Mouse (Mus musculus) Patski (cell line): ENCODE measurements at regions not wholly inside any gene's neighbourhood (a gene's known extent, or its start where the extent isn't known, plus 50 kb on each side); places are given as distances from the start of the nearest gene placed in this dataset.

Source experiments
- ATAC-seq: fragments of 100-300 bp; one replicate; pipeline ENCODE4 v1.8.0; 2021
- CTCF ChIA-PET: fragments of 350-600 bp; sonication (Branson Sonifier 250); formaldehyde crosslinking; loops from one replicate; lab custom pipeline; 2022; ENCODE audit warnings: inconsistent platforms; lab: Charles Lee
- POLR2A ChIA-PET: fragments of 350-600 bp; sonication (Branson Sonifier 250); formaldehyde crosslinking; loops from one replicate; lab custom pipeline; 2022; ENCODE audit warnings: antibody characterized with exemption, inconsistent platforms; lab: Charles Lee
- DNase-seq: peaks from one replicate; pipeline ENCODE4 v3.0.0-alpha.2; 2011; ENCODE audit warnings: low read depth, low spot score
- H3K27me3 ChIP-seq: fragments of 371-371 bp; one replicate; pipeline ENCODE4 v1.5.1; 2021
- CTCF ChIP-seq: fragments of 100-300 bp; IDR thresholded peaks from one replicate; pipeline ENCODE4 v1.5.1; 2021
- in situ Hi-C: fragments of 300-500 bp; cut with MboI; formaldehyde crosslinking; loops from 3 replicates; pipeline ENCODE4 v1.11.1; 2018; ENCODE audit warnings: low pct_unique_long_range_greater_than_20kb, mixed read lengths

- no peak for TF ChIP-seq CTCF
- ChIA-PET CTCF (interaction anchor here (1.8 kb wide), 1 partner anchor 93 kb away, joined by 4 read pairs; no protein-coding TSS in a partner anchor), POLR2A (no interaction called here)
- peaks cover 4% of the 10 kb centered on the region for H3K27me3 ChIP-seq
- in situ Hi-C loops: no loop called here
- DNase-seq (no peak), ATAC-seq (no peak)
Measured at GRCm38 (mm10) chr1:61205137-61205536, 227.4 kb downstream of the Icos start.

- DNase-seq: no peak
- no peak for TF ChIP-seq CTCF
- ChIA-PET CTCF (interaction anchor here (1.8 kb wide), 1 partner anchor 92 kb away, joined by 4 read pairs; no protein-coding TSS in a partner anchor), POLR2A (no interaction called here)
- no peak for ATAC-seq
- in situ Hi-C loops: no loop called here
- H3K27me3 ChIP-seq: peaks cover 4% of the 10 kb centered on the region
Measured at GRCm38 (mm10) chr1:61206861-61207380, 229.2 kb downstream of the Icos start.

DNA sequence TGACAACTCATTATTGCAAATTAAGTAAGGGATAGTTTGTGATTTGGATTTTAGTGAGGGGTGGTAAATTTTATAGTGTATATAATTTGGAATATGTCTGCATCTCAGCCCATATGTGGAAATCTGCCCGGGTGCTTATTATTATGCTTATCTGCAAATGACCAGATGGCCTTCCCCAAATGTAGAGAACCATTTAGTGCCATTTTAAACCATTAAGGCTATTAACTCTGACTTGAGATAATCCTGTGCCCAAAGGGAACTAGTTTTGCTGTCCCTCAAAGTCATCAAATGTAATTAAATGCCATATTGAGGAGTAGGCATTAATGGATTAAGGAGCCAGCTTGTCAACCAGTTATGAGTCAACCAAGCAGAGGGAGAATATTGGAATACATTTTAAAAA, 230.7 kb downstream of the Icos start:
- POLR2A ChIA-PET: interaction anchor here (0.7 kb wide), 1 partner anchor 172 kb away, joined by 3 read pairs; no protein-coding TSS in a partner anchor
- TF ChIP-seq CTCF: no peak
- CTCF ChIA-PET: no interaction called here
- peaks cover 4% of the 10 kb centered on the region for H3K27me3 ChIP-seq
- ATAC-seq: no peak
- no peak for DNase-seq
- in situ Hi-C loops: no loop called here

DNA sequence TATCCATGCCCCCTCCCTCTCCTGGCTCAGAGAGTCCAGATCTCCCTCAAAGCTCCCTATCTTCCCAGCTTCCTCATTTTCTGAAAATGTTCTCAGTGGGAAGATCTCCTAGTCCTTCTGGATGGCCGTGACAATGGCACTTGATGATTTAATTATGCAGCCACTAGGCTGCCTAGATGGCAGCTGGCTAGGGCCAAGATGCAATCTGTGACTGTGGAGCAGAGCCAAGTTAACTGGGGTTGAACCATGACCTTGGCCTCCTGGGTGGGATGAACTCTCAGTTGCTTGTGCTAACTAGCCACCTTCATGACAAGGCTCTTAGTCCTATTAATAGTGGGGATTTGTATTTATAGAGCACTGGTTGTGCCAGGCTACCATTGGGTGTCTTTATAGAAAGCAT, 243.4 kb downstream of the Icos start:
- H3K27me3 ChIP-seq: peaks cover 25% of the 10 kb centered on the region
- DNase-seq (no peak), ATAC-seq (no peak)
- POLR2A ChIA-PET: no interaction called here
- in situ Hi-C loops: no loop called here
- no peak for TF ChIP-seq CTCF
- CTCF ChIA-PET: no interaction called here

GRCm38 (mm10) chr1:61228942-61229341, 251.2 kb downstream of the Icos start:
- TF ChIP-seq CTCF: no peak
- ChIA-PET POLR2A (no interaction called here), CTCF (no interaction called here)
- peaks cover 31% of the 10 kb centered on the region for H3K27me3 ChIP-seq
- ATAC-seq (no peak), DNase-seq (no peak)
- in situ Hi-C loops: no loop called here

DNA sequence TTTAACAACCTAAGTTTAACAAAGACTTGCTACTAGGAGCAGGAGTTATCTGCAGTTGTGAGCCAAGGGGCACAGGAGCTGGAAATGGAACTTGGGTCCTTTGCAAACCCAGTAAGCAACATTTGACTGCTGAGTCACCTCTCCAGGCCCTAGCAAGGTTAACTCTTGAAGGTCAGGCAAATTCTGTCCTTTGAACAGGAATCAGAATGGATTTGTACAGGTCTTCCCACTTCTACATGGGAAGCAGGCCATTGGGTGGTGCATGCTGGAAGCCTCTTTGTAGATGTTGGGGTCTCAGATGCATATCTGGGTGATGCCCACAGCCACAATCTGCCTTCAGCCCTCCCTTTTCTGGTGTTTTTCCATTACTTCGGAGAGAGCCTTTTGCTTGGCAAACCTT, 255.3 kb downstream of the Icos start:
- peaks cover 29% of the 10 kb centered on the region for H3K27me3 ChIP-seq
- in situ Hi-C loops: no loop called here
- TF ChIP-seq CTCF: no peak
- ATAC-seq (no peak), DNase-seq (no peak)
- ChIA-PET CTCF (no interaction called here), POLR2A (no interaction called here)

DNA sequence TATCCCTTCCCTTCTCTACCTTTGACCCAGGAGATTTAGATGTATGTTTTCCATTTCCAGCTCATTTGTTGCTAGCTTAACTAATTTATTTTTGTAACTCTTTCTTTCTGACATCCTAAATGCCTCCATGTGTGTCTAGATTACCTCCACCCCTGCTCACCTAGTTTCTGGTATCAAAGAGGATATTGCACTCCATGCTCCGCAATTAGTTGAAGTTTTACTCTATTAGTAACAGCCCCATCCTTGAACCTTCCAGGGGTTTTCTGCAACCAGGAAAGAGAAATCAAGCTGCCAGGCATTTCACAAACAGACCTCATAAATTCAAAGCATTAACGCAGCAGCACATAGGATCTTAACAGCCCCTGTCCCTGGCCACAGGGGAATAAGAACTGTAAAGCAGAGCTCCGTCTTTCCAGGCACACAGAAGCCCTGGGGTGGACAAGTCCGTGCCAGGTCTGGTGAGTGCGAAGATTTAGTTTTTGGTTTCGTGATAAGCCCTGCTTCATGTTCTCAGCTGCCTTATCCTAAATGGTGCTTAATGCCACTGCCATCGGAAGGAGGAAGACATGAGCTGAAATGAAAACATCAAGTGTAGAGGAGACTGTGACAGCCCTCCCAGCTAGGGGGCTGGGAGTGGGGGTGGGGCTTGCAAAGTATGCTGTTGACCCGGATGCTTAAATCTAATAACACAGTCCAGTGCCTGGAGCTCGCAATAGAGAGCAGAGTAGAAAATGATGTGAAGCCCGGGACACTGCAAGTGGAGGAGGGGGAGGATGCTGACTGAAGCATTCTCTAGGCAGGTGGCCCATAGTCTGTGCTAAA, 256.0 kb downstream of the Icos start:
- no peak for ATAC-seq
- TF ChIP-seq CTCF: no peak
- ChIA-PET CTCF (no interaction called here), POLR2A (no interaction called here)
- peaks cover 26% of the 10 kb centered on the region for H3K27me3 ChIP-seq
- in situ Hi-C loops: no loop called here
- no peak for DNase-seq

DNA sequence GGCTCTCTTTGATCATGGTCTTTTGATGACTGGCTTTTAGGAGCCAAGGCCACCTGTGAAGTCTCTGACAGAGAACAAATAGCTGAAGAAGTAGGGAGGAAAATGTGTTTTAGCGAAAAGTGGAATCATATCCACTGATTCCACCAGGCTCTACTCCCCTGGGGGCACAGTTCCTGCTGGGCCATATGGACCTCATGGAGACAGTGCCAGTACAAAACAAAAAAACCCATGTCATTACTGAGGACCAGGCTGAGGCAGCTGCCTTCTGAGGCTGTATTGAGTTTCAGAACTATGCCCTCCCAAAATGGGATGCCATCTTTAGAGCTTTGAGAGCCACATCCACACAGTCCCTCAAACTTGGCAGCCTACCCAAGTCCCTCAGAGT, 256.6 kb downstream of the Icos start:
- ATAC-seq: no peak
- CTCF ChIA-PET: no interaction called here
- no peak for DNase-seq
- POLR2A ChIA-PET: no interaction called here
- in situ Hi-C loops: no loop called here
- TF ChIP-seq CTCF: no peak
- H3K27me3 ChIP-seq: peaks cover 21% of the 10 kb centered on the region

- POLR2A ChIA-PET: no interaction called here
- CTCF ChIA-PET: no interaction called here
- in situ Hi-C loops: no loop called here
- peaks cover 12% of the 10 kb centered on the region for H3K27me3 ChIP-seq
- ATAC-seq (no peak), DNase-seq (no peak)
- no peak for TF ChIP-seq CTCF
Measured at GRCm38 (mm10) chr1:61236511-61236910, 258.8 kb downstream of the Icos start.

- CTCF ChIA-PET: interaction anchor here (1.5 kb wide), 1 partner anchor 9 kb away, joined by 3 read pairs; no protein-coding TSS in a partner anchor
- POLR2A ChIA-PET: no interaction called here
- DNase-seq: no peak
- peaks cover 5% of the 10 kb centered on the region for H3K27me3 ChIP-seq
- in situ Hi-C loops: no loop called here
- ATAC-seq: no peak
- no peak for TF ChIP-seq CTCF
Measured at GRCm38 (mm10) chr1:61238668-61239067, 260.9 kb downstream of the Icos start.

DNA sequence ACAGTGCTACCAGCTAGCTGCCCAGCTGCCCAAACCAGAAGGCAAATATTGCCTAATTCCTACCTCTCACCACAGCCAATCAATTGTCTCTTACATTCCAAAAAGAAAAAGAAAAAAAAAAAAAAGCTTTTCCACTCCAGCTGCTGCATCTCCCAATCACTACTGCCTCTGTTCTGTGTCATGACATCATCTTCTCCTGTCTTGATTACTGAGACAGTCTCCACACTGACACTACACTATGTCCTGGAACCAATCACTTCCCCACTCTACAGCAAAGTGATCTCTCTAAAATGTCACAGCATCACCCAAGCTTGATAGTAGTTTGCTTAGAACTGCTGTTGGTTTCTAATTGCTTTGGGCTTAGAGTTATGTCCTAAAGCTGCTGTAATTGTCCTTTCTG, 279.8 kb downstream of the Icos start:
- in situ Hi-C loops: no loop called here
- CTCF ChIA-PET: no interaction called here
- ATAC-seq: no peak

More for the DNA sequence above, 279.8 kb downstream of the Icos start:
- DNase-seq: no peak
- POLR2A ChIA-PET: interaction anchor here (0.6 kb wide), 1 partner anchor 234 kb away, joined by 3 read pairs; no protein-coding TSS in a partner anchor
- TF ChIP-seq CTCF: no peak
- H3K27me3 ChIP-seq: no peaks in the 10 kb centered on the region
